Mouse (Mus musculus) adrenal gland, postnatal 0 days (tissue): ENCODE data around the gene Slc20a1. TPM values are rescaled to one million over a fixed set of nuclear protein-coding genes. Genes with fewer than 3 reads are reported as not detected.

Source experiments
- polyA plus RNA-seq: library from polyadenylated mRNA; unstranded; fragments of >200 nt; fragmentation: Nextera tagmentation; extraction: Ambion mirVana; gene quantifications from 2 replicates; pipeline ENCODE4 v1.2.1, GENCODE M21; 2015

The Slc20a1 gene
- polyA plus RNA-seq = 7.8 and 9.9 TPM in 2 replicates

GRCm38 (mm10) chr2:129198436-129199327 is at the start of gene Slc20a1:
Slc20a1 (plus strand) TSS chr2:129198764.

Other genes with a start within 250 kb of the Slc20a1 start
- gene Zc3h6, start 231.4 kb upstream of the Slc20a1 start, polyA plus RNA-seq = 4.9 and 5.2 TPM in 2 replicates
- gene Gm10762, start 231.0 kb upstream of the Slc20a1 start, polyA plus RNA-seq = 17.2 and 20.4 TPM in 2 replicates
- 0.35 TPM in 1 of 2 replicates, not detected in the other for gene Vinac1, start 150.6 kb upstream of the Slc20a1 start, polyA plus RNA-seq
- 7.7 and 9.0 TPM in 2 replicates for gene Ttl, start 132.8 kb upstream of the Slc20a1 start, polyA plus RNA-seq
- gene Polr1b, start 97.8 kb upstream of the Slc20a1 start, polyA plus RNA-seq = 4.9 and 7.7 TPM in 2 replicates
- gene Chchd5, start 69.1 kb upstream of the Slc20a1 start, polyA plus RNA-seq = 23.9 and 36.6 TPM in 2 replicates
- gene Ckap2l, start 98.4 kb downstream of the Slc20a1 start, polyA plus RNA-seq = 12.5 and 12.9 TPM in 2 replicates
- gene Il1a, start 111.2 kb downstream of the Slc20a1 start, polyA plus RNA-seq = 0.58 and 0.91 TPM in 2 replicates
- 1.2 and 1.3 TPM in 2 replicates for gene Il1b, start 172.4 kb downstream of the Slc20a1 start, polyA plus RNA-seq